In the genomic region with DNA sequence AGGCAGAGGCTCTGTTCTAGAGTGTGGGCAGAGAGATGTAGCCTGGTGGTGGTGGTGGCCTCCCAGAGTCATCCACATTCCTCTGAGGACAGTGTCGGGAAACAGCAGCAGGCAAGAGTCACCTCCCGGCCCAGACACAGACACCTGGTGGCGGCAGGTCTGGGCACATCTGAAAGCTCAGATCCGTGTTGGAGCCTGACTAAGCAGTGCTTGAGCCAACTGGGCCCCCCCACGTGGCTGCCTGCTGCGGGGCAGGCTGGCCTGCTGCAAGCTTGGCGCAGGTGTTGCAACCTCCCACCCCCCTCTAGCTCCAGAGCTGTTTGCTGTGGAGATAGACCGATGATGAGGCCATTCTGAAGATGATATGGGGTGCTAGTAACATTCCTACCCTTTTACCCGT, we compare ENCODE assay signal across 21 mouse cellular contexts. TPM values are rescaled to one million over a fixed set of nuclear protein-coding genes. Genes with fewer than 3 reads are reported as not detected.
A peak's percentile ranks its signal among the peaks of the same experiment; 100 is the strongest.
DNase-seq lines count a peak whose midpoint lies in the region; ATAC-seq and TF ChIP-seq lines count a peak whose summit lies in the region.
"Had no signal": no experiment of that assay in that cellular context is flagged by ENCODE, and none has a peak within 500 bp of the region (broad histone marks: within the 10 kb centered on the region; RNA-seq: fewer than 3 reads in every experiment).

No protein-coding gene starts in this region.

- H3K36me3 ChIP-seq in intestine, embryonic 14.5 days (ENCODE audit: control insufficient read depth, insufficient read depth, low read length), result no peaks in the 10 kb centered on the region
- H3K36me3 ChIP-seq in intestine, embryonic 15.5 days, result no peaks in the 10 kb centered on the region
- H3K36me3 ChIP-seq in E14TG2a.4 (ENCODE audit: insufficient read depth, low read length), result no peaks in the 10 kb centered on the region
- H3K36me3 ChIP-seq in embryonic facial prominence, embryonic 12.5 days, result no peaks in the 10 kb centered on the region
- no peaks in the 10 kb centered on the region for H3K36me3 ChIP-seq in limb, embryonic 15.5 days
- H3K36me3 ChIP-seq: G1E; hindbrain, embryonic 15.5 days; limb, embryonic 13.5 days; midbrain, embryonic 12.5 days had no signal

- WGBS in intestine, embryonic 14.5 days, result 33% methylated on average over 9 of the region's 9 CpGs
- 29% methylated on average over 9 of the region's 9 CpGs for WGBS in intestine, embryonic 15.5 days
- WGBS in embryonic facial prominence, embryonic 12.5 days, result 12% methylated on average over 9 of the region's 9 CpGs
- 11% methylated on average over 9 of the region's 9 CpGs for WGBS in limb, embryonic 15.5 days

- no peak overlapping the region for H3K9ac ChIP-seq in intestine, embryonic 14.5 days (ENCODE audit: low read length)
- no peak overlapping the region for H3K9ac ChIP-seq in intestine, embryonic 15.5 days
- H3K9ac ChIP-seq in embryonic facial prominence, embryonic 12.5 days, result no peak overlapping the region
- H3K9ac ChIP-seq in limb, embryonic 15.5 days, result no peak overlapping the region
- H3K9ac ChIP-seq: forebrain, embryonic 13.5 days; hindbrain, embryonic 15.5 days; limb, embryonic 13.5 days; liver, postnatal 0 days; midbrain, embryonic 12.5 days had no signal

- no peak for ATAC-seq in intestine, embryonic 14.5 days (replicated peaks; ENCODE audit: low FRiP score, low TSS enrichment, low read depth)
- no peak for ATAC-seq in intestine, embryonic 15.5 days
- ATAC-seq in embryonic facial prominence, embryonic 12.5 days (ENCODE audit: insufficient number of reproducible peaks, insufficient read depth, low FRiP score, low TSS enrichment), result 0 out of 2 replicates have a peak, but pooled peaks have one; percentile 59
- 0 out of 2 replicates have a peak, but pooled peaks have one; percentile 42 for ATAC-seq in limb, embryonic 15.5 days (ENCODE audit: insufficient number of reproducible peaks, low FRiP score, low TSS enrichment, low read depth)
- no peak for ATAC-seq in inflammation-experienced regulatory T-cells, adult 6 months
- ATAC-seq: forebrain, embryonic 13.5 days; liver, postnatal 0 days had no signal

- no peak for TF ChIP-seq CTCF in E14TG2a.4 (conservative IDR thresholded peaks at IDR 0.05; ENCODE audit: low read length)

- H3K27ac ChIP-seq in intestine, embryonic 14.5 days (ENCODE audit: low read depth), result no peak overlapping the region
- no peak overlapping the region for H3K27ac ChIP-seq in intestine, embryonic 15.5 days
- no peak overlapping the region for H3K27ac ChIP-seq in embryonic facial prominence, embryonic 12.5 days
- no peak overlapping the region for H3K27ac ChIP-seq in limb, embryonic 15.5 days
- H3K27ac ChIP-seq: forebrain, embryonic 13.5 days; heart, adult 2 months; hindbrain, embryonic 15.5 days; limb, embryonic 13.5 days; midbrain, embryonic 12.5 days had no signal

- H3K4me3 ChIP-seq in intestine, embryonic 14.5 days (ENCODE audit: low read depth, low read length), result no peak overlapping the region
- H3K4me3 ChIP-seq in intestine, embryonic 15.5 days (replicated peaks), result no peak overlapping the region
- peak overlapping the region; percentile 20 for H3K4me3 ChIP-seq in E14TG2a.4 (replicated peaks; ENCODE audit: low read length)
- no peak overlapping the region for H3K4me3 ChIP-seq in embryonic facial prominence, embryonic 12.5 days
- no peak overlapping the region for H3K4me3 ChIP-seq in limb, embryonic 15.5 days
- H3K4me3 ChIP-seq: forebrain, embryonic 13.5 days; heart, adult 2 months; hindbrain, embryonic 15.5 days; limb, embryonic 13.5 days; midbrain, embryonic 12.5 days; myocyte had no signal

- no peaks in the 10 kb centered on the region for H3K9me3 ChIP-seq in intestine, embryonic 14.5 days (ENCODE audit: control insufficient read depth, low read length)
- no peaks in the 10 kb centered on the region for H3K9me3 ChIP-seq in intestine, embryonic 15.5 days
- H3K9me3 ChIP-seq in E14TG2a.4 (ENCODE audit: low read length), result no peaks in the 10 kb centered on the region
- H3K9me3 ChIP-seq in embryonic facial prominence, embryonic 12.5 days, result no peaks in the 10 kb centered on the region
- H3K9me3 ChIP-seq in limb, embryonic 15.5 days, result no peaks in the 10 kb centered on the region
- H3K9me3 ChIP-seq: forebrain, embryonic 13.5 days; hindbrain, embryonic 15.5 days; limb, embryonic 13.5 days; midbrain, embryonic 12.5 days had no signal

- DNase-seq in intestine, embryonic 14.5 days (ENCODE audit: low spot score), result peak; percentile 52
- no peak for DNase-seq in retina, postnatal 1 day
- DNase-seq: adrenal gland, postnatal 14 days; cerebellum, adult 9-11 months; heart, adult 2 months; heart, postnatal 14 days; kidney, adult 2 months; kidney, postnatal 36 days; liver, postnatal 0 days; lung, postnatal 36 days had no signal

- 0 out of 2 replicates have a peak, but pooled peaks cover 10% of the 10 kb centered on the region for H3K4me1 ChIP-seq in intestine, embryonic 14.5 days (replicated peaks; ENCODE audit: control insufficient read depth, insufficient read depth, low read length)
- peaks cover 12% of the 10 kb centered on the region for H3K4me1 ChIP-seq in intestine, embryonic 15.5 days (replicated peaks)
- H3K4me1 ChIP-seq in E14TG2a.4 (replicated peaks; ENCODE audit: low read depth, low read length), result peaks cover 21% of the 10 kb centered on the region
- H3K4me1 ChIP-seq in embryonic facial prominence, embryonic 12.5 days, result peaks cover 30% of the 10 kb centered on the region
- peaks cover 30% of the 10 kb centered on the region for H3K4me1 ChIP-seq in limb, embryonic 15.5 days

- H3K27me3 ChIP-seq in intestine, embryonic 14.5 days (replicated peaks; ENCODE audit: control insufficient read depth, insufficient read depth, low read length), result peaks cover 40% of the 10 kb centered on the region
- peaks cover 47% of the 10 kb centered on the region for H3K27me3 ChIP-seq in intestine, embryonic 15.5 days (replicated peaks)
- H3K27me3 ChIP-seq in E14TG2a.4 (ENCODE audit: insufficient read depth, low read length), result peaks cover 61% of the 10 kb centered on the region
- peaks cover 50% of the 10 kb centered on the region for H3K27me3 ChIP-seq in embryonic facial prominence, embryonic 12.5 days
- H3K27me3 ChIP-seq in limb, embryonic 15.5 days, result peaks cover 58% of the 10 kb centered on the region

- H3K4me2 ChIP-seq in intestine, embryonic 14.5 days (ENCODE audit: low read length), result no peak overlapping the region
- no peak overlapping the region for H3K4me2 ChIP-seq in intestine, embryonic 15.5 days (replicated peaks)
- no peak overlapping the region for H3K4me2 ChIP-seq in embryonic facial prominence, embryonic 12.5 days (replicated peaks)
- H3K4me2 ChIP-seq in limb, embryonic 15.5 days, result no peak overlapping the region
- H3K4me2 ChIP-seq: forebrain, embryonic 13.5 days; hindbrain, embryonic 15.5 days; limb, embryonic 13.5 days; midbrain, embryonic 12.5 days had no signal

RNA-seq across cellular contexts. Expression of a gene that starts 3.9 kb away (rescaled TPM):
- 6.2 and 7.2 TPM in 2 replicates for polyA plus RNA-seq in intestine, embryonic 14.5 days (2014; fragmentation: Nextera tagmentation; extraction: Ambion mirVana)
- 2.8 and 3.7 TPM in 2 replicates for polyA plus RNA-seq in intestine, embryonic 15.5 days (2015; fragmentation: Nextera tagmentation; extraction: Ambion mirVana)
- polyA plus RNA-seq in embryonic facial prominence, embryonic 12.5 days (2016; fragmentation: Nextera tagmentation; extraction: Ambion mirVana), result 4.5 and 5.2 TPM in 2 replicates
- polyA plus RNA-seq in limb, embryonic 15.5 days (2015; fragmentation: Nextera tagmentation; extraction: Ambion mirVana), result 0.76 and 1.1 TPM in 2 replicates
- not detected for polyA plus RNA-seq in inflammation-experienced regulatory T-cells, adult 6 months (2017; shearing (Covaris generic))
- polyA plus RNA-seq: forebrain, embryonic 13.5 days; G1E had no signal

Comparison
In these comparisons a context has a peak if more than half of its experiments do, and no peak if none do; other contexts are left out.
1. ATAC-seq: peak in embryonic facial prominence, embryonic 12.5 days (single experiment) and limb, embryonic 15.5 days (single experiment); none in intestine, embryonic 14.5 days (single experiment), intestine, embryonic 15.5 days (single experiment) and inflammation-experienced regulatory T-cells, adult 6 months (single experiment).